Mouse (Mus musculus) bone marrow, adult 2 months (tissue): ENCODE data around the gene Usp49.

ENCODE experiments used
- CTCF ChIP-seq: fragments of 200-500 bp; IDR thresholded peaks from 2 replicates; pipeline ENCODE4 v1.5.1; 2011; ENCODE audit warnings: low read length, control low read depth; ENCODE audit not compliant: control insufficient read depth, insufficient read depth
- POLR2A ChIP-seq: fragments of 200-500 bp; IDR thresholded peaks from 2 replicates; pipeline ENCODE4 v1.6.1; 2011; ENCODE audit warnings: low read depth, mild to moderate bottlenecking, control low read depth, low read length, borderline replicate concordance; ENCODE audit not compliant: control insufficient read depth

DNA sequence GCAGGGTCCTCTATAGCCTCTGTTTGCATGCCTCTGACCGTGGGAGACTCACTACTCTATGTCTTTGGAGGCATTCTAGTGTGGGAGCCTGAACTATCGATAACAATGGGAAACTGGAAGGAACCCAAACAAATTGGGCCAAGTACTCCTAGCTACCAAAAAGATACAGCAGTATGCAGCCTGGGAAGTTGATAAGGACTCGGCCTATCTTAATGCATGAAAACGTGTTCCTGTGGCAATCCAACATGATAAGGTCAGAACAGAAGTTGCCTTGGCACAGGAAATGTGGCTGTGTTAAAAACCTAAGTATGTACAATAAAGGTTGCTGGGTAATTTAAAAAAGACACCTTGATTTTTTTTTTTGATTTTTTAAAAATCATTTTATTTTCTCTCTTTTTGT lies 90.7 kb downstream of the Usp49 start:
- TF ChIP-seq POLR2A: no peak
- no peak for TF ChIP-seq CTCF
